Mouse (Mus musculus) liver, postnatal 0 days (tissue): Measurements from ENCODE around the gene Klhl40. TPM values are rescaled to one million over a fixed set of nuclear protein-coding genes. Genes with fewer than 3 reads are reported as not detected.

Source experiments
- ATAC-seq: fragments of 200-750 bp; cut with Nextera tagmentation; 2 replicates; pipeline ENCODE4 v1.8.0; 2017; ENCODE audit warnings: mild to moderate bottlenecking, moderate library complexity
- DNase-seq: peaks from one replicate; pipeline ENCODE4 v3.0.0-alpha.2; 2016
- H3K27ac ChIP-seq: fragments of 300-500 bp; sonication (generic); 2 replicates; pipeline ENCODE4 v1.5.1; 2014; ENCODE audit warnings: antibody characterized with exemption, moderate library complexity, mild to moderate bottlenecking, low read depth
- H3K27me3 ChIP-seq: fragments of 300-500 bp; sonication (generic); 2 replicates; pipeline ENCODE4 v1.6.1; 2014; ENCODE audit warnings: low read length, control low read depth, mixed read lengths; ENCODE audit not compliant: insufficient read depth
- H3K36me3 ChIP-seq: fragments of 300-500 bp; sonication (generic); replicated peaks from 2 replicates; pipeline ENCODE4 v1.6.1; 2014; ENCODE audit warnings: mild to moderate bottlenecking, control low read depth, low read length, moderate library complexity, mixed read lengths; ENCODE audit not compliant: insufficient read depth
- H3K4me1 ChIP-seq: fragments of 300-500 bp; sonication (generic); 2 replicates; pipeline ENCODE4 v1.6.1; 2014; ENCODE audit warnings: antibody characterized with exemption, mild to moderate bottlenecking, control low read depth; ENCODE audit not compliant: insufficient read depth
- H3K4me2 ChIP-seq: fragments of 300-500 bp; sonication (generic); 2 replicates; pipeline ENCODE4 v1.6.1; 2014; ENCODE audit warnings: low read depth, mild to moderate bottlenecking, low read length, moderate library complexity, mixed read lengths
- H3K4me3 ChIP-seq: fragments of 300-500 bp; sonication (generic); 2 replicates; pipeline ENCODE4 v1.5.1; 2014; ENCODE audit warnings: low read depth, low read length
- H3K9ac ChIP-seq: fragments of 300-500 bp; sonication (generic); replicated peaks from 2 replicates; pipeline ENCODE4 v1.6.1; 2014; ENCODE audit warnings: mild to moderate bottlenecking, moderate library complexity
- H3K9me3 ChIP-seq: fragments of 300-500 bp; sonication (generic); 2 replicates; pipeline ENCODE4 v1.6.1; 2016; ENCODE audit warnings: mild to moderate bottlenecking, control low read depth, low read length, mixed read lengths
- CTCF ChIP-seq: sonication (generic); IDR thresholded peaks from 2 replicates; pipeline ENCODE4 v1.5.1; 2016; ENCODE audit warnings: antibody characterized with exemption, low read depth
- EP300 ChIP-seq: IDR thresholded peaks from 2 replicates; pipeline ENCODE4 v1.6.1; 2016; ENCODE audit warnings: antibody characterized with exemption, low read depth, mild to moderate bottlenecking
- WGBS: fragments of 180-500 bp; shearing (Covaris S2); extraction: QIAGEN DNeasy Blood & Tissue Kit; methylation state at CpG from one replicate; pipeline ENCODE4 v1.1.7; 2014; ENCODE audit not compliant: insufficient replicate concordance; 5-methylcytosine and 5-hydroxymethylcytosine counted together
- polyA plus RNA-seq: library from polyadenylated mRNA; unstranded; fragments of >200 nt; fragmentation: Nextera tagmentation; extraction: Ambion mirVana; gene quantifications from 2 replicates; pipeline ENCODE4 v1.2.1, GENCODE M21; 2015

Gene Klhl40
- polyA plus RNA-seq, 1 experiment from 2014 or later: 0.13 TPM

DNA sequence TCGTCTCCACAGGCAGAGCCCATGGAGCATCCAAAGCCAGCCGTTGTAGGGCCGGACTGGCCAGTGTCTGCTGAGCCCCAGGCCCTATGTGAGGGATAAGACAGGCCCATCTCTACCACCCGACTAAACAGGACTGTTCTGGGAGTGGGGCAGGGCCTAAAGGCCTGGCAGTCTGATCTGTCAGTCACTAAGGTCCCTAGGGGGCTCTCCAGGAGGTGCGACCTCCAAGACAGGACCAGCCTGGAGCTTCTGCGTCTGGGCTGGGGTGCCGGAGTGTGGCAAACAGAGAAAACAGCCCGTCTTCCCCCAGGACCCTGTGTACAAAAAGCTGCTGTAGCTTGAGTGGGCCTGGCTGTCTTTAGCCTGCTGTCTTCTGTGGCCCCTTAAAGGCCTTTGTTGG lies 15.6 kb upstream of the Klhl40 start:
- Histone ChIP-seq H3K36me3 (peaks cover 2% of the 10 kb centered on the region; the same call in 1 of the 2 replicates), H3K9ac (no peak overlapping the region), H3K9me3 (no peaks in the 10 kb centered on the region), H3K4me3 (no peak overlapping the region), H3K27ac (no peak overlapping the region), H3K4me1 (peaks cover 13% of the 10 kb centered on the region), H3K4me2 (no peak overlapping the region), H3K27me3 (peaks cover 22% of the 10 kb centered on the region)
- DNase-seq: no peak
- ATAC-seq: no peak
- WGBS: 78% methylated on average over 8 of the region's 8 CpGs
- TF ChIP-seq EP300: no peak
- TF ChIP-seq CTCF: no peak

DNA sequence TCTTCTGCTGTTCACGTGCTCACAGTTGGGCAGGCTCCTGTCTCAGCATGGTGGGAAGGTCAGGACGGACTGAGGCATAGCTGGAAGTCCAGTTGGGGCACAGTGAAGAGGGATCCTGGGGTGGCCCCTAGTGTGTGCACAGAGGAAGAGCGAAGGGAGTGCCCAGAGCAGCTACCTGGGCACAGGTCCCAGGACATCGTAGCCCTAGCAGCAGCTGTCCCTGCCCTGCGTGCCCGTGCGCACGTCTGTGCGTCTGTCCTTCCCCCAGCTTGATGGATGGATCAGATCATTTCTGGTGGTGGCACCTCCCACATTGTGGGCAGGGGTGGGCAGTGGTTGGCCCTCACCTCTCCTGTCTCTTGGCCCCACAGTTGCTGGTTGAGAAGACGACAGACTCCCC lies 15.2 kb upstream of the Klhl40 start:
- DNase-seq (no peak), ATAC-seq (no peak)
- Histone ChIP-seq H3K9ac (no peak overlapping the region), H3K4me3 (no peak overlapping the region), H3K4me1 (peaks cover 13% of the 10 kb centered on the region), H3K36me3 (no peaks in the 10 kb centered on the region), H3K4me2 (no peak overlapping the region), H3K27me3 (peaks cover 22% of the 10 kb centered on the region), H3K27ac (no peak overlapping the region), H3K9me3 (no peaks in the 10 kb centered on the region)
- TF ChIP-seq CTCF (no peak), EP300 (no peak)
- WGBS: 89% methylated on average over 10 of the region's 10 CpGs

DNA sequence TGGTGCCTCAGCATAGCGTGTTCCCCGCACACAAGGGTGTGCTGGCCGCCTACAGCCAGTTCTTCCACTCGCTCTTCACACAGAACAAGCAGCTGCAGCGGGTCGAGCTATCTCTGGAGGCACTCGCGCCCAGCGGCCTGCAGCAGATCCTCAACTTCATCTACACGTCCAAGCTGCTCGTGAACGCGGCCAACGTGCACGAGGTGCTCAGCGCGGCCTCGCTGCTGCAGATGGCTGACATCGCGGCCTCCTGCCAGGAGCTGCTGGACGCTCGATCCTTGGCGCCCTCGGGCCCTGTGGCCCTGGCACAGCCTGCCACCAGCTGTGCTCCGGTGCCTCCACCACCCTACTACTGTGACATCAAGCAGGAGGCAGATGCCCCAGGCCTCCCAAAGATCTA lies 14.6 kb upstream of the Klhl40 start:
- Histone ChIP-seq H3K27ac (no peak overlapping the region), H3K27me3 (peaks cover 22% of the 10 kb centered on the region), H3K9me3 (no peaks in the 10 kb centered on the region), H3K4me2 (no peak overlapping the region), H3K4me3 (no peak overlapping the region), H3K36me3 (no peaks in the 10 kb centered on the region), H3K4me1 (peaks cover 13% of the 10 kb centered on the region), H3K9ac (no peak overlapping the region)
- no peak for ATAC-seq
- WGBS: 84% methylated on average over 25 of the region's 25 CpGs
- TF ChIP-seq EP300 (no peak), CTCF (no peak)
- DNase-seq: no peak

DNA sequence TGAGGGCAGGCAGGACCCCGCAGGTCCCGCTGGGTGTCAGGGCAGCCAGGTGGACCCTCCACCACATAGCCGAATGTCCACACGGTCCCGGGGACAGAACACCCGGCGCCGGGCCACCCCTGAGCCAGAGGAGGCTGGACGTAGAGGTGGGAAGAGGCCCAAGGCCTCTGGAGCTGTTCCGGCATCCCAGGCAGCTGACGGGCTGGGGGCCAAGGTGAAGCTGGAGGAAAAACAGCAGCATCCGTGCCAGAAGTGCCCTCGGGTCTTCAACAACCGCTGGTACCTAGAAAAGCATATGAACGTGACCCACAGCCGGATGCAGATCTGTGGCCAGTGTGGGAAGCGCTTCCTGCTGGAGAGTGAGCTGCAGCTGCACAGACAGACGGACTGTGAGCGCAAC lies 13.7 kb upstream of the Klhl40 start:
- DNase-seq (no peak), ATAC-seq (no peak)
- Histone ChIP-seq H3K4me3 (no peak overlapping the region), H3K27me3 (peaks cover 20% of the 10 kb centered on the region), H3K27ac (no peak overlapping the region), H3K4me2 (no peak overlapping the region), H3K36me3 (no peaks in the 10 kb centered on the region), H3K9ac (no peak overlapping the region), H3K9me3 (no peaks in the 10 kb centered on the region), H3K4me1 (peaks cover 9% of the 10 kb centered on the region)
- no peak for TF ChIP-seq EP300
- no peak for TF ChIP-seq CTCF
- WGBS: 83% methylated on average over 19 of the region's 19 CpGs

GRCm38 (mm10) chr9:121765166-121765855 lies 12.1 kb upstream of the Klhl40 start:
- Histone ChIP-seq H3K27me3 (peaks cover 7% of the 10 kb centered on the region), H3K4me1 (no peaks in the 10 kb centered on the region), H3K9me3 (no peaks in the 10 kb centered on the region), H3K36me3 (no peaks in the 10 kb centered on the region), H3K9ac (no peak overlapping the region), H3K4me3 (no peak overlapping the region), H3K27ac (no peak overlapping the region), H3K4me2 (no peak overlapping the region)
- no peak for ATAC-seq
- TF ChIP-seq CTCF (no peak), EP300 (no peak)
- DNase-seq: no peak
- WGBS: 82% methylated on average over 16 of the region's 16 CpGs

DNA sequence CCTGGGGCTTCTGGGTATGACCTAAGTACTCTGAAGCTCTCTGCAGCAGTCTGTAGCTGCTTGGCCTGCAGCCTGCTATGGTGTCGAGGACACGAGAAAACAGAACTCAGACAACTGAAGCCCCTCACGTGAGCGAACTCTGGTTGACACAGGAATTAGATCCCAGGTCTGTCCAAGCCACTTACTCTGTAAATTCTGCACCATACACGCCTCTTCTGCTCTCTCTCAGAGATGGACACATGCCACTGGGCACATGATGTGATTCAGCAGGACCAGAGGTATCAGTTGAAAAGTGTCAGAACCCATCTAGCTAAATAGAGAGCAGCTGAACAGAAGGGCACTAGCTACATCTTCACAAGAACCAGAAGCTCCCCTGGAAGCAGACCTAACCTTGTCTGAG lies 5.0 kb upstream of the Klhl40 start:
- no peak overlapping the region for H3K27ac ChIP-seq
- DNase-seq (no peak), ATAC-seq (no peak)
- H3K27me3 ChIP-seq: peaks cover 13% of the 10 kb centered on the region; the same call in 1 of the 2 replicates
- no peak overlapping the region for H3K4me3 ChIP-seq
- no peak overlapping the region for H3K9ac ChIP-seq
- WGBS: 59% methylated on average over 5 of the region's 5 CpGs
- no peaks in the 10 kb centered on the region for H3K9me3 ChIP-seq
- H3K4me2 ChIP-seq: no peak overlapping the region
- H3K4me1 ChIP-seq: no peaks in the 10 kb centered on the region
- no peak for TF ChIP-seq EP300
- no peak for TF ChIP-seq CTCF
- H3K36me3 ChIP-seq: no peaks in the 10 kb centered on the region

DNA sequence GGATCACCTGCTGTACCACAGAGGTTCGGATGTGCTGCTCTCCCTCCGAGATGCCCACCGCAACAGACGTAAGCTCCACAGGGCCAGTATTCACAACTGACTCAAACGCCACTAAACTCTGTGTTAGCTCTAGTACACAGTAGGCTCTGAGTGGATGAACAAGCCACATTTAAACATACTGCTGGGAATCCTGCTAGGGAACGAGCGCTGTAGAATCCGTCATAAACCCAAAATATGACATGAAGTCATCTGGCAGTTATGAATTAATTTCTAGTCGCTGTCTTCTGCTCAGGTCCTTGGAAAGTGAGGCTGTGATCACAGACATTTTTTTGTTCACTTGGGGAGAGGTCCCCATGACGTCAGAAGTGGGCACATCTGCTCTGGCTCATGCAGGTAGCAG lies 1.5 kb upstream of the Klhl40 start:
- H3K4me1 ChIP-seq: no peaks in the 10 kb centered on the region
- ATAC-seq (no peak), DNase-seq (no peak)
- WGBS: 70% methylated on average over 10 of the region's 10 CpGs
- no peaks in the 10 kb centered on the region for H3K36me3 ChIP-seq
- no peaks in the 10 kb centered on the region for H3K9me3 ChIP-seq
- TF ChIP-seq CTCF (no peak), EP300 (no peak)
- H3K4me3 ChIP-seq: no peak overlapping the region
- no peak overlapping the region for H3K4me2 ChIP-seq
- H3K9ac ChIP-seq: no peak overlapping the region
- no peak overlapping the region for H3K27ac ChIP-seq
- peaks cover 29% of the 10 kb centered on the region for H3K27me3 ChIP-seq
